Mouse (Mus musculus) limb, embryonic 15.5 days (tissue): ENCODE data around the gene Tacc2. TPM values are rescaled to one million over a fixed set of nuclear protein-coding genes. Genes with fewer than 3 reads are reported as not detected.
A peak's percentile ranks its signal among the peaks of the same experiment; 100 is the strongest.

Experiments used
- ATAC-seq: fragments of 200-750 bp; cut with Nextera tagmentation; 2 replicates; pipeline ENCODE4 v1.8.0; 2017; ENCODE audit warnings: low read depth, moderate TSS enrichment; ENCODE audit not compliant: insufficient number of reproducible peaks, low FRiP score, low TSS enrichment
- H3K27ac ChIP-seq: fragments of 300-500 bp; sonication (generic); 2 replicates; pipeline ENCODE4 v1.5.1; 2015; ENCODE audit warnings: moderate library complexity, mild to moderate bottlenecking, inconsistent platforms
- H3K27me3 ChIP-seq: fragments of 300-500 bp; sonication (generic); 2 replicates; pipeline ENCODE4 v1.6.1; 2015; ENCODE audit warnings: inconsistent platforms
- H3K36me3 ChIP-seq: fragments of 300-500 bp; sonication (generic); 2 replicates; pipeline ENCODE4 v1.6.1; 2015; ENCODE audit warnings: inconsistent platforms
- H3K4me1 ChIP-seq: fragments of 300-500 bp; sonication (generic); 2 replicates; pipeline ENCODE4 v1.6.1; 2015; ENCODE audit warnings: inconsistent platforms
- H3K4me2 ChIP-seq: fragments of 300-500 bp; sonication (generic); 2 replicates; pipeline ENCODE4 v1.6.1; 2015; ENCODE audit warnings: mild to moderate bottlenecking, inconsistent platforms
- H3K4me3 ChIP-seq: fragments of 300-500 bp; sonication (generic); 2 replicates; pipeline ENCODE4 v1.5.1; 2015; ENCODE audit warnings: mild to moderate bottlenecking, inconsistent platforms
- H3K9ac ChIP-seq: fragments of 300-500 bp; sonication (generic); 2 replicates; pipeline ENCODE4 v1.6.1; 2015; ENCODE audit warnings: inconsistent platforms
- H3K9me3 ChIP-seq: fragments of 300-500 bp; sonication (generic); 2 replicates; pipeline ENCODE4 v1.6.1; 2016; ENCODE audit warnings: inconsistent platforms
- whole genome bisulfite sequencing: fragments of 180-500 bp; shearing (Covaris S2); methylation state at CpG from one replicate; pipeline ENCODE4 v1.1.7; 2015; 5-methylcytosine and 5-hydroxymethylcytosine counted together
- polyA plus RNA-seq: library from polyadenylated mRNA; unstranded; fragments of >200 nt; fragmentation: Nextera tagmentation; extraction: Ambion mirVana; gene quantifications from 2 replicates; pipeline ENCODE4 v1.2.1, GENCODE M21; 2015

Gene Tacc2
- polyA plus RNA-seq, 1 experiment from 2014 or later, result 31.3 TPM

DNA sequence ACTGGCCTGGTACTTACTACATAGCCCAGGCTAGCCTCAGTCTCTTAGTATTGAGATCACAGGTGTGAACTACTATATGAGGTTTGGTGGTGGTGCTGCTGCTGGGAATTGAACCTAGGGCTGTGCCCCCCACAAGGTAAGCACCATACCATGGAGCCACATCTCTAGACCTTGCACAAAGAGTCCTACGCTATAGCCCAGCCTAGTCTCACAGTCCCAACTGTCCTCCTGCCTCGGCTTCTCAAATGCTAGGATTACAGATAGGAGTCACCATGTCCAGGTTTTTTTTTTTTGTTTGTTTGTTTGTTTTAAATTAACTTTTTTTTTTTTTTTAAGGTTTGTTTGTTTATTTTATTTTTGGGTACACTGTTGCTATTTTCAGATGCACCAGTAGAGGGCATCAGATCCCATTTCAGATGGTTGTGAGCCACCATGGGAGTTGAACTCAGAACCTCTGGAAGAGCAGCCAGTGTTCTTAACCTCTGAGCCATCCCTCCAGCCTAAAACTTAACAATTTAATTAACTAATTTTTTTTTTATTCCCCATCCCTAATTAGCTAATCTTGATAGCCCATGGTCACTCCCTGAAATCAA lies 157.1 kb downstream of the Tacc2 start:
- H3K27ac ChIP-seq, result no peak overlapping the region
- no peak overlapping the region for H3K9ac ChIP-seq
- no peak for ATAC-seq
- no peaks in the 10 kb centered on the region for H3K9me3 ChIP-seq
- WGBS, result 94% methylated on average over 2 of the region's 2 CpGs
- no peak overlapping the region for H3K4me2 ChIP-seq
- peaks cover 68% of the 10 kb centered on the region for H3K36me3 ChIP-seq
- H3K27me3 ChIP-seq, result no peaks in the 10 kb centered on the region
- H3K4me3 ChIP-seq, result no peak overlapping the region
- 0 out of 2 replicates have a peak, but pooled peaks cover 3% of the 10 kb centered on the region for H3K4me1 ChIP-seq

DNA sequence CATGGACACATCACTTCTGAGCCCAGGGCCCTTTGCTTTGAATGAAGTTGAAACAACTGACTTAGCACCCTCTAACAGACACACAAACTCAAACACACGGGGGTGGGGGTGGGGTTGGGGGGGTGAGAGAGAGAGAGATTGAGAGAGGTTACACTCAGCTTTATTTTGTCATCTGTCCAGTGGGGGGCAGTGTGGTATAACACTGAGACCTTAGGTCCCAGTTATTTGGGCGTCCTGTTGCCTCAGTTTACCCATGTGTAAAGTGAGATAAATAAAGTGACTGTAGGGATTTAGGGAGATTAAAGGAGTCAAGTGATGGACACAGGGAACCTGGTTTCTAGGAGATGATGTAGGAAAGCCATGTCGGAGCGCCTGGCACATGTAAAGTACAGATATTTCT lies 163.9 kb downstream of the Tacc2 start:
- H3K9ac ChIP-seq, result no peak overlapping the region
- H3K27ac ChIP-seq, result no peak overlapping the region
- no peaks in the 10 kb centered on the region for H3K9me3 ChIP-seq
- H3K27me3 ChIP-seq, result no peaks in the 10 kb centered on the region
- H3K36me3 ChIP-seq, result peaks cover 84% of the 10 kb centered on the region
- H3K4me2 ChIP-seq, result no peak overlapping the region
- 84% methylated on average over 4 of the region's 4 CpGs for WGBS
- peaks cover 3% of the 10 kb centered on the region; the same call in 1 of the 2 replicates for H3K4me1 ChIP-seq
- H3K4me3 ChIP-seq, result no peak overlapping the region
- ATAC-seq, result no peak

DNA sequence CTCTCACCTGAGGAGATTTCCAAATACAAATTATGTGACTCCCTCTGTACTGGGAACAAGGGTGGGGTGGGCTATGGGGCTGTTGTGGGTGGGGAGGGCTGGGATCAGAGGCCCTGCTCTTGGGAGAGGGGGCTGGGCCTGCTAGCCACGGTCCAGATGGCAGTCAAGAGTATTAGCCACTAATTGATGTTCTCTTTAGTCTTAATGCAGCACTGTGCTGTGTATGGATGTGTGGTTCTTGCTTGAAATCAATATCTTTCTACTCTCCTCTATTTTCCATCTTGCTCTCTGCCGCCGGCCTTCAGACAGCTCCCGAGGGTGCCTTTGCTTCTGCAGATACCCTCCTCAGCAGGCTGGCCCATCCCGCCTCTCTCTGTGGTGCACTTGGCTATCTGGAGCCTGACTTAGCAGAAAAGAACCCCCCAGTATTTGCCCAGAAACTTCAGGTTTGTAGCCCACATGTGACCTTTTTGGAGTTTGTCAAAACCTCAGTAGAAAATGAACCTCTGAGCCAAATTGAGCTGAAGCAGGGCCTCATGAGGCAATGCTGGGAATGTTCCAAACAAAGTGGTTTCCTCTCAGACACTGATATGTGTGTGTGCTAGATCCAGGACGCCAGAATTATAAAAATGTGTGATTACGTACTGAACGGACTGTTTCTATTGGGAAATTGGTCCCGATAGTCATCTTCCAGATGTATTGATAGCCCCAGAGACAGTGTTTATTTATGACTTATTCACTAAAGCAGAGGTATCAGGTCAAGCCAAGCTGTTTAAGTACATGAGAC lies 166.2 kb downstream of the Tacc2 start:
- no peak overlapping the region for H3K27ac ChIP-seq
- WGBS, result 56% methylated on average over 9 of the region's 9 CpGs
- ATAC-seq, result no peak
- no peak overlapping the region for H3K4me2 ChIP-seq
- no peaks in the 10 kb centered on the region for H3K27me3 ChIP-seq
- peaks cover 3% of the 10 kb centered on the region; the same call in 1 of the 2 replicates for H3K4me1 ChIP-seq
- peaks cover 87% of the 10 kb centered on the region for H3K36me3 ChIP-seq
- H3K9me3 ChIP-seq, result no peaks in the 10 kb centered on the region
- no peak overlapping the region for H3K9ac ChIP-seq
- no peak overlapping the region for H3K4me3 ChIP-seq

DNA sequence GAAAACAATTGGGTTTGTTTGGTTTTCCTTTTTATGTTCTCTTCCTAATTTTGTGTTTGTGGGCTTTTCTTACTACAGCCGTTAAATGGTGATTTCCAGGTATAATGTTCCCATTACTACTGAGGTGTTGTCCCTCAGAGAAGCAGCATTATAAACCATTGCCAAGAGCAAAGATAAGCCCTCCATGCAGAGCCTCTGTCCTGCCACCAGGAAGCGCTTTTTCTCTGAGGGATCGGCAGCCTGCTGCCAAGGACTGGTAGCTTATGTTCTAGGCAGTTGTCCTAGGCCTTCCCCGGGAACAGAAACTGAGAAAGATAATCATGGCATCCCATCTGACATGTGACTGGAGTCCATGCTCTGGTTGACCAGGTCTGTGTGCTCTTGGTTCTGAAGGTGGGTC lies 171.9 kb downstream of the Tacc2 start:
- no peak for ATAC-seq
- no peaks in the 10 kb centered on the region for H3K4me1 ChIP-seq
- no peak overlapping the region for H3K4me2 ChIP-seq
- no peaks in the 10 kb centered on the region for H3K9me3 ChIP-seq
- H3K4me3 ChIP-seq, result no peak overlapping the region
- no peak overlapping the region for H3K9ac ChIP-seq
- H3K36me3 ChIP-seq, result peaks cover 79% of the 10 kb centered on the region
- no peak overlapping the region for H3K27ac ChIP-seq
- H3K27me3 ChIP-seq, result no peaks in the 10 kb centered on the region
- 89% methylated on average over 4 of the region's 4 CpGs for WGBS

DNA sequence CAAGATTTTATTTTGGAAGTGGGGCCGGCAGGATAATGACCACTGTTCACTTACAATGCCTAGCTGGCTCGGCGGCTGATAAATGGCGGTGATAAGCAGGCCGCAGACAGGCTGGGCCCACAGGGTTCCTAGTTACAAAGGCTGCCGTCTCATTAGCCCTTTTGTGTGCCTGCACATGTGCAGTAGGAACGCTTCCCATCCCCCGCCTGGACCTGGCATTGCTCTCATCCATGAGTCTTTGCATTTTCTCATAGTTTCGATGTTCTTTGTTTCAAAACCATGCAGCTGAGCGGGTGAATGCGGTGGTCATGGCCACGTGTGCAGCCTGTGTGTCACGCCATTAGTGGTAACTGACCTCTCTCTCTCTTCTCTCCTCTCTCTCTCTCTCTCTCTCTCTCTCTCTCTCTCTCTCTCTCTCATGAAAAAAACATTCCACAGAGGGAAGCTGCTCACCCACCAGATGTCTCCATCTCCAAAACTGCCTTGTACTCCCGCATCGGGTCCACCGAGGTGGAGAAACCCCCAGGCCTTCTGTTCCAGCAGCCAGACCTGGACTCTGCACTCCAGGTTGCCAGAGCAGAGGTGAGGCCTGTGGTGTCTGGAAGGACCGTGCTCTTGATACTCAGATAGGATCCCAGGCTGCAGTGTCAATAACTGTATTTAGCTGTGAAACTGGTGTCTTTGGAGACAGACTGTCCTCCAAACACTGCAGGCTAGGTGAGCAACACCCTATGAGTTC lies 173.7 kb downstream of the Tacc2 start:
- no peak overlapping the region for H3K4me2 ChIP-seq
- no peaks in the 10 kb centered on the region for H3K27me3 ChIP-seq
- ATAC-seq, result no peak
- peaks cover 74% of the 10 kb centered on the region for H3K36me3 ChIP-seq
- H3K4me3 ChIP-seq, result no peak overlapping the region
- H3K27ac ChIP-seq, result no peak overlapping the region
- 61% methylated on average over 17 of the region's 17 CpGs for WGBS
- no peaks in the 10 kb centered on the region for H3K4me1 ChIP-seq
- no peaks in the 10 kb centered on the region for H3K9me3 ChIP-seq
- H3K9ac ChIP-seq, result no peak overlapping the region

DNA sequence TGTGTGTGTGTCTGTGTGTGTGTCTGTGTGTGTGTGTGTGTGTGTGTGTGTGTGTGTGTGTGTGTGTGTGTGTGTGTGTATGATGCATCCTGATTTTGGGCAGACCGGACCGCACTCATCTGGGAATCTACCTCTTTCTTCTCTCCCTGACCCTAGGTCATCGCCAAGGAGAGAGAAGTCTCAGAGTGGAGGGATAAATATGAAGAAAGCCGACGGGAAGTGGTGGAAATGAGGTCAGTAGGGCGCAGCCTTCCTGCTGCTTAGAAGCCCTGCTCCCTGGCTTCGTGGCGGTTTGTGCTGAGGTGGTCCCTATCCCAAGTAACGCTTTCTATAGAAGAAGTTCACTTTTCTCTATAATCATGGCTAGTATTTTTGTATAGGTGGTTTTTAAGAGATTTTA lies 174.4 kb downstream of the Tacc2 start:
- Histone ChIP-seq H3K4me3 (no peak overlapping the region), H3K9ac (no peak overlapping the region), H3K4me1 (no peaks in the 10 kb centered on the region), H3K9me3 (no peaks in the 10 kb centered on the region), H3K4me2 (no peak overlapping the region), H3K36me3 (peaks cover 74% of the 10 kb centered on the region), H3K27ac (no peak overlapping the region), H3K27me3 (no peaks in the 10 kb centered on the region)
- no peak for ATAC-seq
- 83% methylated on average over 9 of the region's 9 CpGs for WGBS

DNA sequence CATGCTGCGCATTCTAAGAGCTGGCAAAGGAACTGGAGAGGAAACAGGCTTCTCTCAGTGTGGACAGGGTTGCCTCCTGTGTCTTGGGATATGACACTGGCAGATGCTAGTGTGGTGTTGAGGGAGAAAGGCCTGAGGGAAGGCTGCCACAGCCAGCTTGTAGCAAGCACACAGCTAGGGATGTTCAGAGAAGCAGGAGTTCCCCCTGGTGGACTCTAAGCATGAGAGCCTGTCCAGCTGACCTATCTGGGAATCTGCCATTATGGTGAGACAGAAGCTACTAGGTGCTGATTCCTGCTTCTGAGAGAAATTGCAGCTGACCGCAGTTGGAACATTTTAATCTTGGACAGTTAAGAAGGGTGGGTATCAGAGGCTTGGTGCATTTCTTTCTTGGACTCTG lies 177.6 kb downstream of the Tacc2 start:
- H3K27me3 ChIP-seq, result no peaks in the 10 kb centered on the region
- no peak overlapping the region for H3K9ac ChIP-seq
- no peak overlapping the region for H3K4me3 ChIP-seq
- H3K4me2 ChIP-seq, result no peak overlapping the region
- H3K36me3 ChIP-seq, result peaks cover 74% of the 10 kb centered on the region
- H3K4me1 ChIP-seq, result no peaks in the 10 kb centered on the region
- WGBS, result 97% methylated on average over 2 of the region's 2 CpGs
- no peak for ATAC-seq
- no peak overlapping the region for H3K27ac ChIP-seq
- H3K9me3 ChIP-seq, result no peaks in the 10 kb centered on the region

DNA sequence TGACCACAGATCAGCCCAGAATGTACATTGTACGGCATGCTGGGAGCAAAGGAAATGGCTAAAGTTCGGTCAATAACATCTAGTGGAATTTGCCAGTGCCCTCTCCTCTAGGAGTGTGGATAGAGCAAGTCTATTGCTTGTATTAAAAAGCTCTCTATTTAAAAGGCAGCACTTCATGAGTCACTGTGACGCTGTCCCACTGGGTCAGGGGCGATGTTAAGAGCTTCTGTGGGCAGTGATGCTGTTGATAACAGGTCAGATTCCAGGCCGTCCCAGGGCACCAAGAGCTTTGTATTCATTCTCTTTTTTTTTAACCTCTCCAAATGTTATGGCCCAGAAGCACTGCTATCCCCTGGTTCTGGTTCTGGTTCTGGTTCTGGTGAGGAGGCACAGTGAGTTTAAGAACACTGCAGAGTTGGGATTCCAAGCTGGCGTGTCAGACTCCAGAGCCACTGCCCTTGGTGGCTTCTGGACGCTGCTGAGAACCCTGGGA lies 179.2 kb downstream of the Tacc2 start:
- ATAC-seq, result no peak
- Histone ChIP-seq H3K36me3 (peaks cover 78% of the 10 kb centered on the region), H3K4me3 (no peak overlapping the region), H3K9me3 (no peaks in the 10 kb centered on the region), H3K4me2 (no peak overlapping the region), H3K9ac (no peak overlapping the region), H3K27me3 (no peaks in the 10 kb centered on the region), H3K27ac (no peak overlapping the region), H3K4me1 (no peaks in the 10 kb centered on the region)
- 82% methylated on average over 7 of the region's 7 CpGs for WGBS

DNA sequence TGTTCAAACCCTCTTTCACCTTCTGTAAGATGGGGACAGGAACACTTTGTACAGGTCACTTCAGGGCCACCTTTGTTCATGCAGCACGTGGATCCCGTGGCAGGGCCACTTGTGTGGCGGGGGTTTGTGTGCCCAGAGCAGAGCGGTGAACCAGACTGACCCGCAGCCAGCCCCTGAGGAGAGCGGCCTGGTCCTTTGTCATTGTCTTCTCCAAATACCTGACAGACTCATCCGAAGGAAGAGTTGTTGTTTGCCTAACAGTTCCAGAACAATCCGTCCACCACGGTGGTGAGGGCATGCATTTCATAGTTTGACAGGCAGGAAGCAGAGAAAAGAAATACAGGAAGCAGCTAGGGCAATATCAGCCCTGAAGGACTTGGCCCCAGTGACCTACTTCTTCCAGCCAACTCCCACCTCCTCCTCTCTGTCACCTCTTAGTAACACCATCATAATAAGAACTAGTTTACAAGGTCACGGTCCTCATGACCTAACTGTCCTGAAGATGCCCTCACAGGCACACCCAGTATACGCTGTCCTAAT lies 180.2 kb downstream of the Tacc2 start:
- no peak for ATAC-seq
- Histone ChIP-seq H3K9me3 (no peaks in the 10 kb centered on the region), H3K27me3 (no peaks in the 10 kb centered on the region), H3K9ac (no peak overlapping the region), H3K4me1 (no peaks in the 10 kb centered on the region), H3K4me2 (no peak overlapping the region), H3K4me3 (no peak overlapping the region), H3K27ac (no peak overlapping the region), H3K36me3 (peaks cover 75% of the 10 kb centered on the region)
- 85% methylated on average over 11 of the region's 11 CpGs for WGBS

DNA sequence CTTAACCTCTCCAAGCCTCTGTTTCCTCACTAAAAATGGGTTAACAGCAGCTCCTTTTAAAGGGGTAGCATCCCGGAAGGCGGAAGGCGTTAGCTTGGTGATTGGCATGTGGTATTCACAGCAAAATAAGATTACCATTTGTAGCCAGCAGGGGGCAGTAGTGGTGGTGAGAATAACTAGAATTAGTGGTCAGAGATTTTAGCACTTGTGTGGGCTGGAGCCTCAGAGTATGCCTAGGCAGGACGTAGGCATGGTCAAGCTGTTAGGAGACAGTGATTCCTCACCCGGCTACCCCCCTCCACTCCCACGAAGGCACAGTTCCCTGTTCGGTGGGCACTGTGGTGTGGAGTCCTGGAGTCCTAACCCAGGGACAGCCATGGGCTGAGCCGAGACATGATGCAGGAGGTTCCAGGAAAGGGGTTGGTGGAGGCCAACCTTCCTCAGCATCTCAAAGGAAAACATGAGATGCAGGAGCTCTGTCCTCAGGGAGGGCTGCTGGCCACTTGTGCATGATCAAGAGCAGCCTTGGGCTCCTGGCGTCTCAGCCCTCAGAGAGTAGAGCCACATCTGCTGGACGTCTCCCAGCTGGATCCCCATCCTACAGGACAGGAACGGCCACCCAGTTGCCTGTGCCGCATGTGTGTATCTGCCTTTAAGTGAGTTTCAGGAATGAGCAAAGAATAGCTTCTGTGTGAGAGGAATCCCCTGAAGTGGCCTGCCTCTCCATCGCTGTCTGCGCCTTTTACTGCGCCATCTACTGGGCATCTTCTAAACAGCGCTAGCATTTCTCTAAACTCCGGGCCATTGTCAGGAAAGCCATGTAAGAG lies 185.0 kb downstream of the Tacc2 start:
- Histone ChIP-seq H3K4me3 (no peak overlapping the region), H3K27ac (no peak overlapping the region), H3K4me1 (no peaks in the 10 kb centered on the region), H3K4me2 (no peak overlapping the region), H3K36me3 (peaks cover 51% of the 10 kb centered on the region), H3K9ac (no peak overlapping the region), H3K27me3 (no peaks in the 10 kb centered on the region), H3K9me3 (no peaks in the 10 kb centered on the region)
- WGBS, result 41% methylated on average over 17 of the region's 17 CpGs
- peak; percentile 31; the same call in 1 of the 2 replicates for ATAC-seq

DNA sequence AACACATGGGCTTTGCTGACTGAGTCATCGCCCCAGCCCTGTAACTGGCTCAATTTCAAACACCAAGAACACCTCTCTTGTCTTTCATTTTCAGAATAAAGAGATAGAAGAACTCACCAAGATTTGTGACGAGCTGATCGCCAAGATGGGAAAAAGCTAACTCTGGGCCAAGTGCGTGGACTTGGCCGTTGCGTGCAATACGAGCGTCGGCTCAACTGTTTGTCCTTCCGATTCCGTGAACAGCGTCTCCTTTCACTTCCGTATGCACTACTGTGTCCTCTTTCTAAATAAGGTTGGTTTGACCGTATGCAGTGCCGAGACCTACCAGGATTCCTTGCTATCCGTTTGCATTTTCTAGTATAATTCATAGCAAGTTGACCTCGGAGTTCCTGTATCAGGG lies 186.9 kb downstream of the Tacc2 start:
- Histone ChIP-seq H3K4me2 (no peak overlapping the region), H3K4me3 (no peak overlapping the region), H3K9me3 (no peaks in the 10 kb centered on the region), H3K27me3 (no peaks in the 10 kb centered on the region), H3K27ac (no peak overlapping the region), H3K9ac (no peak overlapping the region), H3K4me1 (no peaks in the 10 kb centered on the region), H3K36me3 (peaks cover 37% of the 10 kb centered on the region)
- ATAC-seq, result no peak
- WGBS, result 95% methylated on average over 17 of the region's 17 CpGs
